Mouse (Mus musculus): ENCODE results near the gene Washc3.

Gene Washc3

DNA sequence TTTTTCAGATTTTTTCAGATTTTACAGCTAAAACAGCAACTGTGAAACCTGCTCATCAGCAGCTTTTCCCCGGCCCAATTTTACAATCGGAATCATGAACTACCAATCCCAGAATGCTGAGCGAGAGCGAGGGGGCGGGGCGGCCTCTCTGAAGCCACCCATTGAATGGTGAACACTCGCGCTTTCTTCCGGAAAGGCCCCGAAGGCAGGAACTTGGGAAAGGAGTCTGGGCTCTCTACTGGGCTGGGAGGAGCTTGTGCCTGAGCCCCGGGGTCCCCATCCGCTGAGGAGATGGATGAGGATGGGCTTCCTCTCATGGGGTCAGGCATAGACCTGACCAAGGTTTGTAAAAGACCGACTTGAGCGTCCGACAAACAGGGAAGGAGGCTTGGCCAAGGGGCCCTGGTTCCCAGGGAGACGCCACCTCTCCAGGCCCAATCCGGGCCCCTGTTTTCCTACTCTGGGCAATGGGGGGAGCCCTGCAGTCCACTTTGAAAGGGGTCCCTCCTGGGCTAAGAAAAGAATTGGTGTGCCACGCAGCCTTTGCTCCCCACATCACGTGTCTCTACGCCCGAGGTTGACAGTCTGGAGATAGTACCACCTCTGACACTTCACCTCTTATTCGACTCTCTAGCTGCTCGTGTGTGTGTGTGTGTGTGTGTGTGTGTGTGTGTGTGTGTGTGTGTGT lies at the start of gene Washc3:
Gene Washc3 (plus strand): TSS at position 143 of the 688 bp plus-strand sequence.
- peak; percentile 97 for DNase-seq (ENCODE audit: low spot score)

GRCm38 (mm10) chr10:88151658-88152057 lies 49.2 kb upstream of the Washc3 start:
- no peak for DNase-seq (ENCODE audit: low spot score)

DNA sequence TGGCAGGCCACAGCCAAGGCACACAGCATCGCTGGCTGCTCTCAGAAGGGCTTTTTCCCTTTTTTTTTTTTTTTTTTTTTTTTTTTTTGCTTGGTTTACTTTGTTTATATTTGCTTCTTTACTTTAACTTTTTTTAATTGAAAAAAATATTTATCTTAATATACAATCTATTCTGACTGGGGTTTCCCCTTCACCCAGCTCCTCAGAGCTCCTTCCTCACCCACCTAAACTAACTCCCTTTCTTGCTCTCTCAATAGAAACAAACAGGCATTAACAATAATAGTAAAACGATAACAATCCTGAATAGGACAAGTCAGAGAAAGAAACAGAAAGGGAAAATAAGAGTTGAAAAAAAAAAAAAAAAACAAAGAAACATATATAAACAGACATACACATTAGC lies 38.8 kb upstream of the Washc3 start:
- DNase-seq (ENCODE audit: low spot score) = no peak

GRCm38 (mm10) chr10:88162676-88163075 lies 38.2 kb upstream of the Washc3 start:
- no peak for DNase-seq (ENCODE audit: low spot score)

GRCm38 (mm10) chr10:88166158-88166557 lies 34.7 kb upstream of the Washc3 start:
- DNase-seq (ENCODE audit: low spot score) = no peak

DNA sequence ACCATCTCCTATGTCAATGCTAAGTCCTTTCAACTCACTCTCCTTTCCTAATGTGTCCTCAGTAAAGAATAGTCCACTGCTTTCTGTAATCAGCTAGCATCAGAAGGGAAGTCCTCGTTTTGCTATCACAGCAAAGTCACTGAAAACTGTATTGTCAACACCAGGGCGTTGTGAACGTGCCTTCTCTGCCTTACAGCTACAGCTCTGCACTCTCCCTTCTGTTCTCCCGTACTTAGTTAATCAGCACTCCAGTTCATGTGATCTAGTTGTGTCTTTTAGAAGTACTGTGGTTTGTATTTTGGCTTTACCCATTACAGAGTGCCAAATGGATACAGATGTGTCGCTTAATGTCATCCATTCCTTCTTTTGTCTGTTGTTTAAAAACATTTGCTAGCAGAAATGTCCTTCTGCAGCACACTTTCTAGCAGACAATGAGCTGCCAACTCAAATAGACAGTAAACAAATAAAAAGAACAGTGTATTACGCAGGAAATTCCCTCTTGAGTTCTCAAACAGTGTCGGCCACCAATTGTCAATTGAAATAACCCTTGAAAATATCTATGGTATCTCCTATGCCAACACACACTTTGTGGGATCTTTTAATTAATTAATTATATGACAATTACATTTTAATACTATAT lies 33.3 kb upstream of the Washc3 start:
- no peak for DNase-seq (ENCODE audit: low spot score)

DNA sequence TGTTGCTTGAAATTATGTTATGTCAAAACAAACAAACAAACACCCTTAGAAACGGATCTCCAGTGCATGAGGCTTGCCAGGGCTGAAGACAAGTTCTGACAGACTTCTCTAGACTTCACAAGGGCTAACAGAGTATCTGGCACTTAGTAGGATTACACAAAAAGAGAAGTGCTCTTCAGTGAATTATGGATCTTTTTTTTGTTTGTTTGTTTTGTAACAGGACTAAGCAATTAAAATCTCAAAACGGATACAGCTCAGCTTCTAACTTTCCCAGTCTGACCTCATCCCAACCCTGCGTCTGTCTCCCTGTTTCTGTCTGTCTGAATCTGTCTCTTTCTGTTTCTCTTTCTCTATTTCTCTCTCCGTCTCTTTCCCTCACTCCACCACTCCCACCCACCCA lies 352 bp upstream of the Washc3 start:
- DNase-seq (ENCODE audit: low spot score) = no peak

- no peak for DNase-seq (ENCODE audit: low spot score)
These were observed 757 bp downstream of the Washc3 start for GRCm38 (mm10) chr10:88201650-88202049.

- DNase-seq (ENCODE audit: low spot score) = no peak
These were observed 1.7 kb downstream of the Washc3 start for GRCm38 (mm10) chr10:88202581-88202980.

DNA sequence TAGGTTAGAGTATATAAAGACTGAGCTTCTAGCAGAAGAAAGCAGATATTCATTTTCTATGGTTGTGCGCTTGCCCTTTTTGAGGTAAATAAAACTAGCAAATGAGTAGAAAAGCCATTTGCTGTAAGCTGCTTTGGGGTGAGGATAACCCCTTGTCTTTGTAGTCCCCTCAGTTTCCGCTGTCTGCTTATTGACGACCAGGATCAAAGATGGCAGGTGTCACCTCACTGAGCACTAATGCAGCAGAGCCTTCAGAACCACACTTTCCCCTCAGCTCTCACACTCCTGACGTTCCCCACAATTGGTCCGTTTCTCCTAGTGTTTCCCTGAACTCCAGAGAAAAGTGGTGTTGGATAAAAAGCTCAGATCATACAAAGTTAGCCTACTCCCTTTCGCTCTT lies 2.3 kb downstream of the Washc3 start:
- no peak for DNase-seq (ENCODE audit: low spot score)

GRCm38 (mm10) chr10:88212644-88213043 lies 11.8 kb downstream of the Washc3 start:
- no peak for DNase-seq (ENCODE audit: low spot score)

DNA sequence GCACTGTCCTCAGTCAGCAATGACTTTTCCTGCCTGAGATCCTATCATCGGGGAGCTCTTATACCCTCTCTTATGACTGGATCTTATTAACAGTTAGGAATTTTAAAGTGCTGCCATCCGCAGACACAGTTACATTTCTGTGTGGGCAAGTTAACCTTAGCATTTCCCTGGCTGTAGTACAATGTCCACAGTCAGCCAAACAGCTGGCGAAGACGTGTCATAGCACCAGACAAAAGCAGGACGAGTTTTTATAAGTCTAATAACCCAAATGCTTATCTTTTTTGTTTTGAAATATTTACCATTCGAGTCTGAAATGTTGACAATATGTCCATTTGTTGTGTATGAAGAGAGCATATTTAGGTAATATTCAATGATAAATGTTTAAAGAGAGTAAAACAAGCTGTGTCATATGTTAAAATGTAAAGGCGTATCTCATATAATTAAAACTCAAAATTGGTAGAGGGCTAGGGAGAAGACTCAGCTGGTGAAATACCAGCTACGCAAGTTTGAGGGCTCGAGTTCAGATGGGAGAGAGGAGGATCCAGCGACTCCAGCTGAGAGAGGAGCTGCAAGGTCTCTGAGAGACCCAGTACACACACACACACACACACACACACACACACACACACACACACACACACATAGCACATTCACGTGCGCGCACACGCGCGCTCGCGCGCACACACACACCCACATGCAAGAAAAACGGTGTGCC lies 14.1 kb downstream of the Washc3 start:
- DNase-seq (ENCODE audit: low spot score) = no peak

- DNase-seq (ENCODE audit: low spot score) = no peak
These were observed 17.3 kb downstream of the Washc3 start for GRCm38 (mm10) chr10:88218161-88218560.

DNA sequence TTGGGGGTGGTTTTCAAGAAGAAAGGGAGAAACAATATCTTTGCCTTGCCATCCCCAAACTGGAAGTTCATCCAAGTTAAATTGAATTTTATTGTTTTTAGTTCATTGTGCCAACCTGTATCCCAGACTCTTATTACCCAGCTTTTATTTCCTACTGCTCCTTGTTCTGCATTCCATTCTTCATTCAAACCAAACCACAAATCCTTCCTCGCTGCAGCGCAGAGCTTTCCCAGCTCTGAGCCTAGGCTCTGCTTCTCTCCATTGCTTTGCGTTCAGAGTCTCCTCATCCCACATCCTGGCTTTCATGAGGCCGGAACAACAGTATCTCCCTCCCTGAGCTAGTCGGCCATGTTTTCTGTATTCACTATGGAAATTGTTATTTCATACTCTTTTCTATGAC lies 20.8 kb downstream of the Washc3 start:
- no peak for DNase-seq (ENCODE audit: low spot score)

GRCm38 (mm10) chr10:88225421-88225820 lies 24.5 kb downstream of the Washc3 start:
- DNase-seq (ENCODE audit: low spot score) = no peak

GRCm38 (mm10) chr10:88227962-88228361 lies 27.1 kb downstream of the Washc3 start:
- DNase-seq (ENCODE audit: low spot score) = no peak

GRCm38 (mm10) chr10:88228521-88229017 lies 27.7 kb downstream of the Washc3 start:
- DNase-seq (ENCODE audit: low spot score) = no peak

DNA sequence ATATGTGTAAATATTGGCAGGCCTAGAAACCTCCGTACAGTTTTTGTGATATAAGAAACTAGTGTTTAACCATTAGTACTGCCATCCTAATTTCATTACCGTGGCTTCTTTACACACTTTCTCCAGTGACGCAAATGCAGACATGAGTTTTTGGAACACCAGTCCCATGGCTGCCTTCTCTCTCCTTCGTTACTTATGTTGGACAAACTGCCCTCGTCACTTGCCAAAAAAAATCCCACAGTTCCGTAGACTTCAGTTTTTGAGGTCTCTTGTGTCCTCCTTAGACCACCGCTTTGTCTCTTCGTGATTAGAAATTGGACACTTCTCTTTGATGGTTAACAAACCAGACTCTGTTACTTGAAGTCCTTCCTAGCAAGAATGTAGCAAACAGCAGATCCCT lies 30.8 kb downstream of the Washc3 start:
- DNase-seq (ENCODE audit: low spot score) = no peak

- DNase-seq (ENCODE audit: low spot score) = no peak
These were observed 31.9 kb downstream of the Washc3 start for GRCm38 (mm10) chr10:88232765-88233164.

DNA sequence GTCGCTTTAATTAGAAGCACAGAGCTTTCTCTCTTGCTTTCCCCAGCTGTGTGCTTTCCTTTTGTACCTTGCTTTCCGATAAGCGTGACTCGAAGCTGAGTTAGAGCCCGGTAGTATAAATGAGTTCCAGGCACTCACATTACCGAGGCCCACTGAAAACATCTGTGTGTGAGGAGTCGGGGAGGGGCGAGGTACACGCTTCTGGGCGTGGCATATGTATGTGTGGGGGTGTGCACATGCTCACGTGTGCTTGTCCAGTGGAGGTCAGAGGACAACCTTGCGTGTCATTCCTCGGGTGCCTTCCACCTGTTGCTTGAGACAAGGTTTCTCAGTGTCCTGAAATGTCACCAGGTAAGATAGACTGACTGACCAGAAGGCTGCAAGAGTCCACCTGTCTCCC lies 43.8 kb downstream of the Washc3 start:
- DNase-seq (ENCODE audit: low spot score) = no peak

- DNase-seq (ENCODE audit: low spot score) = no peak
These were observed 49.4 kb downstream of the Washc3 start for GRCm38 (mm10) chr10:88250300-88250699.

GRCm38 (mm10) chr10:88252121-88252862 lies 51.4 kb downstream of the Washc3 start:
- no peak for DNase-seq (ENCODE audit: low spot score)

All from embryo, embryonic 10.5 days (tissue).